Mouse (Mus musculus) heart, embryonic 16.5 days (tissue): ENCODE measurements around the gene Cfap97d1. TPM values are rescaled to one million over a fixed set of nuclear protein-coding genes. Genes with fewer than 3 reads are reported as not detected.

Experiments
- ATAC-seq: fragments of 200-750 bp; cut with Nextera tagmentation; replicated peaks from 2 replicates; pipeline ENCODE4 v1.8.0; 2017; ENCODE audit warnings: moderate number of reproducible peaks; ENCODE audit not compliant: insufficient read depth, low FRiP score; ENCODE audit errors: extremely low read depth
- H3K27ac ChIP-seq: fragments of 300-500 bp; sonication (generic); 2 replicates; pipeline ENCODE4 v1.5.1; 2014; ENCODE audit warnings: mild to moderate bottlenecking, low read length, control low read depth, moderate library complexity
- H3K27me3 ChIP-seq: fragments of 300-500 bp; sonication (generic); 2 replicates; pipeline ENCODE4 v1.6.1; 2014; ENCODE audit warnings: low read length, mixed read lengths; ENCODE audit not compliant: control insufficient read depth, insufficient read depth
- H3K36me3 ChIP-seq: fragments of 300-500 bp; sonication (generic); 2 replicates; pipeline ENCODE4 v1.6.1; 2014; ENCODE audit not compliant: control insufficient read depth, insufficient read depth
- H3K4me1 ChIP-seq: fragments of 300-500 bp; sonication (generic); 2 replicates; pipeline ENCODE4 v1.6.1; 2014; ENCODE audit warnings: low read length, mixed read lengths; ENCODE audit not compliant: control insufficient read depth, insufficient read depth
- H3K4me2 ChIP-seq: fragments of 300-500 bp; sonication (generic); 2 replicates; pipeline ENCODE4 v1.6.1; 2014; ENCODE audit warnings: low read depth, mild to moderate bottlenecking, control low read depth, low read length
- H3K4me3 ChIP-seq: fragments of 300-500 bp; sonication (generic); 2 replicates; pipeline ENCODE4 v1.5.1; 2014; ENCODE audit warnings: mild to moderate bottlenecking, control low read depth, low read length
- H3K9ac ChIP-seq: fragments of 300-500 bp; sonication (generic); 2 replicates; pipeline ENCODE4 v1.6.1; 2014; ENCODE audit warnings: low read length, control low read depth
- H3K9me3 ChIP-seq: fragments of 300-500 bp; sonication (generic); replicated peaks from 2 replicates; pipeline ENCODE4 v1.6.1; 2016; ENCODE audit warnings: low read length; ENCODE audit not compliant: control insufficient read depth
- WGBS: fragments of 180-500 bp; shearing (Covaris S2); extraction: QIAGEN DNeasy Blood & Tissue Kit; methylation state at CpG from one replicate; pipeline ENCODE4 v1.1.7; 2014; 5-methylcytosine and 5-hydroxymethylcytosine counted together
- polyA plus RNA-seq: library from polyadenylated mRNA; unstranded; fragments of >200 nt; fragmentation: Nextera tagmentation; extraction: Ambion mirVana; gene quantifications from 2 replicates; pipeline ENCODE4 v1.2.1, GENCODE M21; 2015

Gene Cfap97d1
- polyA plus RNA-seq, 1 experiment from 2014 or later = not detected

GRCm38 (mm10) chr11:102029304-102029703, 45.2 kb downstream of the Cfap97d1 start:
- Histone ChIP-seq H3K4me1 (peaks cover 6% of the 10 kb centered on the region; the same call in 1 of the 2 replicates), H3K4me2 (no peak overlapping the region), H3K27ac (no peak overlapping the region), H3K9me3 (no peaks in the 10 kb centered on the region), H3K36me3 (no peaks in the 10 kb centered on the region), H3K4me3 (no peak overlapping the region), H3K9ac (no peak overlapping the region), H3K27me3 (peaks cover 6% of the 10 kb centered on the region; the same call in 1 of the 2 replicates)
- ATAC-seq = no peak
- 65% methylated on average over 4 of the region's 4 CpGs for WGBS

GRCm38 (mm10) chr11:102029966-102030365, 45.9 kb downstream of the Cfap97d1 start:
- Histone ChIP-seq H3K4me2 (no peak overlapping the region), H3K27ac (no peak overlapping the region), H3K4me1 (peaks cover 6% of the 10 kb centered on the region; the same call in 1 of the 2 replicates), H3K9me3 (no peaks in the 10 kb centered on the region), H3K4me3 (no peak overlapping the region), H3K27me3 (peaks cover 6% of the 10 kb centered on the region; the same call in 1 of the 2 replicates), H3K36me3 (no peaks in the 10 kb centered on the region), H3K9ac (no peak overlapping the region)
- WGBS = 36% methylated on average over 7 of the region's 7 CpGs
- ATAC-seq = no peak

GRCm38 (mm10) chr11:102031149-102031548, 47.1 kb downstream of the Cfap97d1 start:
- Histone ChIP-seq H3K9me3 (no peaks in the 10 kb centered on the region), H3K27me3 (0 out of 2 replicates have a peak, but pooled peaks cover 2% of the 10 kb centered on the region), H3K4me2 (no peak overlapping the region), H3K9ac (no peak overlapping the region), H3K4me1 (peaks cover 6% of the 10 kb centered on the region; the same call in 1 of the 2 replicates), H3K4me3 (no peak overlapping the region), H3K36me3 (no peaks in the 10 kb centered on the region), H3K27ac (no peak overlapping the region)
- no peak for ATAC-seq
- WGBS = 69% methylated on average over 7 of the region's 7 CpGs

GRCm38 (mm10) chr11:102033055-102033591, 49.0 kb downstream of the Cfap97d1 start:
- no peak overlapping the region for H3K9ac ChIP-seq
- H3K4me3 ChIP-seq = no peak overlapping the region
- no peak overlapping the region for H3K4me2 ChIP-seq
- ATAC-seq = no peak
- H3K4me1 ChIP-seq = no peaks in the 10 kb centered on the region
- H3K9me3 ChIP-seq = no peaks in the 10 kb centered on the region
- 0 out of 2 replicates have a peak, but pooled peaks cover 2% of the 10 kb centered on the region for H3K27me3 ChIP-seq
- 88% methylated on average over 12 of the region's 12 CpGs for WGBS
- no peak overlapping the region for H3K27ac ChIP-seq
- no peaks in the 10 kb centered on the region for H3K36me3 ChIP-seq

- no peak overlapping the region for H3K9ac ChIP-seq
- H3K4me1 ChIP-seq = no peaks in the 10 kb centered on the region
- no peak for ATAC-seq
- H3K4me3 ChIP-seq = no peak overlapping the region
- no peaks in the 10 kb centered on the region for H3K36me3 ChIP-seq
- H3K9me3 ChIP-seq = no peaks in the 10 kb centered on the region
- H3K27me3 ChIP-seq = 0 out of 2 replicates have a peak, but pooled peaks cover 2% of the 10 kb centered on the region
- whole genome bisulfite sequencing = 64% methylated on average over 8 of the region's 8 CpGs
- H3K4me2 ChIP-seq = no peak overlapping the region
- no peak overlapping the region for H3K27ac ChIP-seq
Measured at GRCm38 (mm10) chr11:102034887-102035286, 50.8 kb downstream of the Cfap97d1 start.

GRCm38 (mm10) chr11:102035456-102035960, 51.4 kb downstream of the Cfap97d1 start:
- Histone ChIP-seq H3K36me3 (no peaks in the 10 kb centered on the region), H3K4me1 (no peaks in the 10 kb centered on the region), H3K4me3 (no peak overlapping the region), H3K9ac (no peak overlapping the region), H3K27me3 (0 out of 2 replicates have a peak, but pooled peaks cover 2% of the 10 kb centered on the region), H3K9me3 (no peaks in the 10 kb centered on the region), H3K4me2 (no peak overlapping the region), H3K27ac (no peak overlapping the region)
- ATAC-seq = no peak
- WGBS = 71% methylated on average over 5 of the region's 5 CpGs

GRCm38 (mm10) chr11:102036336-102036735, 52.3 kb downstream of the Cfap97d1 start:
- H3K4me2 ChIP-seq = no peak overlapping the region
- H3K9me3 ChIP-seq = no peaks in the 10 kb centered on the region
- H3K4me3 ChIP-seq = no peak overlapping the region
- no peak for ATAC-seq
- H3K27me3 ChIP-seq = no peaks in the 10 kb centered on the region
- no peak overlapping the region for H3K9ac ChIP-seq
- no peaks in the 10 kb centered on the region for H3K36me3 ChIP-seq
- WGBS = 61% methylated on average over 7 of the region's 7 CpGs
- H3K4me1 ChIP-seq = no peaks in the 10 kb centered on the region
- H3K27ac ChIP-seq = no peak overlapping the region

- no peak for ATAC-seq
- 80% methylated on average over 6 of the region's 6 CpGs for WGBS
- H3K9ac ChIP-seq = no peak overlapping the region
- H3K4me2 ChIP-seq = no peak overlapping the region
- no peaks in the 10 kb centered on the region for H3K27me3 ChIP-seq
- H3K4me3 ChIP-seq = no peak overlapping the region
- no peaks in the 10 kb centered on the region for H3K36me3 ChIP-seq
- no peaks in the 10 kb centered on the region for H3K4me1 ChIP-seq
- no peak overlapping the region for H3K27ac ChIP-seq
- no peaks in the 10 kb centered on the region for H3K9me3 ChIP-seq
Measured at GRCm38 (mm10) chr11:102037789-102038188, 53.7 kb downstream of the Cfap97d1 start.

GRCm38 (mm10) chr11:102039487-102040137, 55.5 kb downstream of the Cfap97d1 start:
- Histone ChIP-seq H3K36me3 (no peaks in the 10 kb centered on the region), H3K4me1 (no peaks in the 10 kb centered on the region), H3K9me3 (no peaks in the 10 kb centered on the region), H3K27me3 (no peaks in the 10 kb centered on the region), H3K4me2 (peak overlapping the region; percentile 2; the same call in 1 of the 2 replicates), H3K4me3 (no peak overlapping the region), H3K9ac (no peak overlapping the region), H3K27ac (peak overlapping the region; percentile 18; the same call in 1 of the 2 replicates)
- ATAC-seq = no peak
- 63% methylated on average over 13 of the region's 13 CpGs for WGBS
